Mouse (Mus musculus) ES-E14 (cell line): ENCODE data around the gene Fam20a. TPM values are rescaled to one million over a fixed set of nuclear protein-coding genes. Genes with fewer than 3 reads are reported as not detected.

ENCODE experiments used
- DNase-seq: peaks from one replicate; pipeline ENCODE4 v3.0.0-alpha.2; 2013; ENCODE audit warnings: low read depth, low spot score
- H3K27ac ChIP-seq: 2 replicates; pipeline ENCODE4 v1.5.1; 2012; ENCODE audit warnings: low read depth, mild to moderate bottlenecking, low read length, moderate library complexity, mixed read lengths; ENCODE audit not compliant: poor library complexity, insufficient read depth, severe bottlenecking
- H3K36me3 ChIP-seq: 2 replicates; pipeline ENCODE4 v1.6.1; 2012; ENCODE audit warnings: mild to moderate bottlenecking, low read length, moderate library complexity, mixed read lengths; ENCODE audit not compliant: control insufficient read depth, poor library complexity, insufficient read depth, severe bottlenecking
- H3K4me1 ChIP-seq, 2 experiments: fragments of 150-350 bp in 1 of 2; sonication (generic) in 1 of 2; 2 replicates each; pipeline ENCODE4 v1.6.1; 2012; ENCODE audit warnings: low read length in 2 of 2, mild to moderate bottlenecking in 1 of 2, mixed read lengths in 1 of 2; ENCODE audit not compliant: control insufficient read depth in 2 of 2, insufficient read depth in 2 of 2, poor library complexity in 1 of 2
- H3K4me3 ChIP-seq, 2 experiments: fragments of 150-350 bp in 1 of 2; sonication (generic) in 1 of 2; 2 replicates each; pipeline ENCODE4 v1.5.1; 2012; ENCODE audit warnings: low read length in 2 of 2, low read depth in 1 of 2, mild to moderate bottlenecking in 1 of 2, mixed read lengths in 1 of 2; ENCODE audit not compliant: insufficient read depth in 1 of 2, poor library complexity in 1 of 2, severe bottlenecking in 1 of 2
- H3K9ac ChIP-seq: 2 replicates; pipeline ENCODE4 v1.6.1; 2012; ENCODE audit warnings: low read depth, mild to moderate bottlenecking, low read length, mixed read lengths; ENCODE audit not compliant: poor library complexity, insufficient read depth, severe bottlenecking
- H3K9me3 ChIP-seq: fragments of 150-350 bp; sonication (generic); 2 replicates; pipeline ENCODE4 v1.6.1; 2012; ENCODE audit warnings: low read depth, mild to moderate bottlenecking, low read length; ENCODE audit not compliant: control insufficient read depth, insufficient read depth
- CHD2 ChIP-seq: IDR thresholded peaks from 2 replicates; pipeline ENCODE4 v1.6.1; 2014; ENCODE audit warnings: mild to moderate bottlenecking, low read depth, low read length, inconsistent platforms
- HCFC1 ChIP-seq: IDR thresholded peaks from 2 replicates; pipeline ENCODE4 v1.6.1; 2012; ENCODE audit warnings: low read length, inconsistent platforms, borderline replicate concordance; ENCODE audit not compliant: insufficient read depth
- MAFK ChIP-seq: IDR thresholded peaks from 2 replicates; pipeline ENCODE4 v1.6.1; 2014; ENCODE audit warnings: mild to moderate bottlenecking, low read depth, low read length, inconsistent platforms; ENCODE audit not compliant: insufficient read depth
- ZC3H11A ChIP-seq: IDR thresholded peaks from 2 replicates; pipeline ENCODE4 v1.6.1; 2012; ENCODE audit warnings: low read depth, mild to moderate bottlenecking, inconsistent platforms, low read length, borderline replicate concordance
- ZNF384 ChIP-seq: IDR thresholded peaks from 2 replicates; pipeline ENCODE4 v1.6.1; 2012; ENCODE audit warnings: low read depth, low read length, inconsistent platforms
- in situ Hi-C, 2 experiments: fragments of 600-800 bp; cut with MboI; formaldehyde crosslinking; loops; one replicate each; pipeline ENCODE4 v1.15.1; 2025; ENCODE audit warnings: low sequenced_read_pairs in 2 of 2, inconsistent platforms in 1 of 2; ENCODE audit not compliant: unreplicated experiment in 2 of 2
- total RNA-seq: library from RNA; depleted of rRNA; stranded (reverse); fragments of 300-350 nt; gene quantifications from 2 replicates; pipeline ENCODE4 v1.2.3, GENCODE M21; 2012

Fam20a gene
- total RNA-seq, 1 experiment = 0.45 TPM

GRCm38 (mm10) chr11:109717966-109718895 is 3.8 kb downstream of the Fam20a start:
- in situ Hi-C loops = no loop called here
- Histone ChIP-seq H3K9me3 (no peaks in the 10 kb centered on the region), H3K9ac (no peak overlapping the region), H3K36me3 (no peaks in the 10 kb centered on the region), H3K27ac (no peak overlapping the region), H3K4me1 (peaks cover 2% of the 10 kb centered on the region in 2 experiments; a peak in 3 of 4 replicates), H3K4me3 (no peak overlapping the region)
- TF ChIP-seq ZC3H11A (no peak), MAFK (no peak), ZNF384 (no peak), CHD2 (no peak), HCFC1 (no peak)
- no peak for DNase-seq

GRCm38 (mm10) chr11:109717448-109717847 is 4.6 kb downstream of the Fam20a start:
- no peak for TF ChIP-seq CHD2
- no peak for TF ChIP-seq MAFK
- TF ChIP-seq ZNF384 = no peak
- no peak for TF ChIP-seq ZC3H11A
- no peak for TF ChIP-seq HCFC1
- Histone ChIP-seq H3K27ac (no peak overlapping the region), H3K4me3 (no peak overlapping the region), H3K9ac (no peak overlapping the region), H3K9me3 (no peaks in the 10 kb centered on the region), H3K36me3 (no peaks in the 10 kb centered on the region), H3K4me1 (peaks cover 2% of the 10 kb centered on the region in 2 experiments; a peak in 3 of 4 replicates)
- no peak for DNase-seq
- in situ Hi-C loops = no loop called here

GRCm38 (mm10) chr11:109716981-109717380 is 5.1 kb downstream of the Fam20a start:
- Histone ChIP-seq H3K9ac (no peak overlapping the region), H3K4me3 (no peak overlapping the region), H3K27ac (no peak overlapping the region), H3K36me3 (no peaks in the 10 kb centered on the region), H3K4me1 (no peaks in the 10 kb centered on the region; a peak in 3 of 4 replicates), H3K9me3 (no peaks in the 10 kb centered on the region)
- DNase-seq = no peak
- TF ChIP-seq MAFK (no peak), CHD2 (no peak), ZNF384 (no peak), HCFC1 (no peak)
- in situ Hi-C loops = no loop called here

DNA sequence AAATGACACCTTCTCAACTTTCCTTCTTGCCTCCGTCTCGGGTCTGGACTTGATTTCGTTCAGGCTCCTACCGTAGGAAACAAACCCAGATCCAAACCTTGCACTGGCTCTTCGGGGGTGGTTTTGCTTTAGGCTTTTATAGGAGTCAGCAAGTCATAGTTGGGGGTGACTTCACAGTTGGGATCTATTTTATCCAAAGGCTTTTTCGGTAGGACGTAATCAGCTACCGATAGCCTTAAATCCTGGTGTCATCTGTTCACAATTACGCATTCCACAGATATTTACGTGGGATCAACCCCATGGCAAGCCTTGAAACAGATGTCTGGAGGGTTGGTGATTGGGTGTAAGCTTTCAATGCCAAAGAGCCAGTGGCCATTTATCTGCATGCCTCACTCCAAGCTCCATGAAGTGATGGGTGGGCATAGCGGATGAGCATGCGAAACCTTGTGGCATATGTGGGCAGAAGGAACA is 6.7 kb downstream of the Fam20a start:
- DNase-seq = no peak
- no peak overlapping the region for H3K9ac ChIP-seq
- H3K4me1 ChIP-seq = no peaks in the 10 kb centered on the region; a peak in 2 of 4 replicates
- no peak for TF ChIP-seq ZC3H11A
- no peak for TF ChIP-seq CHD2
- no peak for TF ChIP-seq ZNF384
- TF ChIP-seq MAFK = no peak
- TF ChIP-seq HCFC1 = no peak
- H3K9me3 ChIP-seq = no peaks in the 10 kb centered on the region
- no peaks in the 10 kb centered on the region for H3K36me3 ChIP-seq
- in situ Hi-C loops = no loop called here
- H3K27ac ChIP-seq = no peak overlapping the region
- no peak overlapping the region for H3K4me3 ChIP-seq
